Mouse (Mus musculus): ENCODE data around the gene Cdh11. TPM values are rescaled to one million over a fixed set of nuclear protein-coding genes. Genes with fewer than 3 reads are reported as not detected.
"Not testable (repeated sequence)": the region's sequence is repeated elsewhere in the genome, so short reads cannot be mapped to it uniquely, and the experiment has no call there.

Gene Cdh11
- polyA plus RNA-seq, 2 experiments = 178 to 245 TPM

- H3K9ac ChIP-seq (ENCODE audit: low read depth, low read length, severe bottlenecking) = no peak overlapping the region
- no peaks in the 10 kb centered on the region for H3K9me3 ChIP-seq (ENCODE audit: control insufficient read depth, low read length)
- WGBS = 29% methylated on average over 1 of the region's 1 CpGs
- H3K27ac ChIP-seq (replicated peaks; ENCODE audit: low read depth, low read length) = no peak overlapping the region
- H3K4me2 ChIP-seq (replicated peaks; ENCODE audit: low read depth, low read length, severe bottlenecking) = no peak overlapping the region
- H3K4me3 ChIP-seq (replicated peaks; ENCODE audit: low read length) = no peak overlapping the region
- H3K4me1 ChIP-seq (ENCODE audit: control insufficient read depth, insufficient read depth, low read length) = peaks cover 17% of the 10 kb centered on the region; the same call in 1 of the 2 replicates
- ATAC-seq (ENCODE audit: low FRiP score, low read depth) (no peak), DNase-seq (ENCODE audit: low spot score) (no peak)
- no peaks in the 10 kb centered on the region for H3K27me3 ChIP-seq (ENCODE audit: control insufficient read depth, insufficient read depth, low read length)
- no peak for TF ChIP-seq POLR2A (IDR thresholded peaks at IDR 0.05; ENCODE audit: borderline replicate concordance, extremely low read depth, insufficient read depth, insufficient read length)
- peaks cover 14% of the 10 kb centered on the region; the same call in 1 of the 2 replicates for H3K36me3 ChIP-seq (ENCODE audit: control insufficient read depth, insufficient read depth, low read length)
Observed at GRCm38 (mm10) chr8:102693465-102693864, 92.0 kb downstream of the Cdh11 start.

GRCm38 (mm10) chr8:102685491-102685890 is 100.0 kb downstream of the Cdh11 start:
- not testable (repeated sequence) for H3K36me3 ChIP-seq (ENCODE audit: control insufficient read depth, insufficient read depth, low read length); H3K4me2 ChIP-seq (replicated peaks; ENCODE audit: low read depth, low read length, severe bottlenecking); H3K9me3 ChIP-seq (ENCODE audit: control insufficient read depth, low read length); ATAC-seq (ENCODE audit: low FRiP score, low read depth); H3K4me1 ChIP-seq (ENCODE audit: control insufficient read depth, insufficient read depth, low read length); H3K4me3 ChIP-seq (replicated peaks; ENCODE audit: low read length); H3K9ac ChIP-seq (ENCODE audit: low read depth, low read length, severe bottlenecking); H3K27me3 ChIP-seq (ENCODE audit: control insufficient read depth, insufficient read depth, low read length); H3K27ac ChIP-seq (replicated peaks; ENCODE audit: low read depth, low read length); DNase-seq (ENCODE audit: low spot score)
- 79% methylated on average over 7 of the region's 7 CpGs for WGBS

- Histone ChIP-seq H3K36me3 (ENCODE audit: control insufficient read depth, insufficient read depth, low read length) (peaks cover 9% of the 10 kb centered on the region), H3K27ac (replicated peaks; ENCODE audit: low read depth, low read length) (no peak overlapping the region), H3K27me3 (ENCODE audit: control insufficient read depth, insufficient read depth, low read length) (no peaks in the 10 kb centered on the region), H3K4me2 (replicated peaks; ENCODE audit: low read depth, low read length, severe bottlenecking) (no peak overlapping the region), H3K9ac (ENCODE audit: low read depth, low read length, severe bottlenecking) (no peak overlapping the region), H3K4me3 (replicated peaks; ENCODE audit: low read length) (no peak overlapping the region), H3K4me1 (ENCODE audit: control insufficient read depth, insufficient read depth, low read length) (no peaks in the 10 kb centered on the region), H3K9me3 (ENCODE audit: control insufficient read depth, low read length) (no peaks in the 10 kb centered on the region)
- DNase-seq (ENCODE audit: low spot score) (no peak), ATAC-seq (ENCODE audit: low FRiP score, low read depth) (no peak)
- no peak for TF ChIP-seq POLR2A (IDR thresholded peaks at IDR 0.05; ENCODE audit: borderline replicate concordance, extremely low read depth, insufficient read depth, insufficient read length)
- whole genome bisulfite sequencing = 62% methylated on average over 11 of the region's 11 CpGs
Observed at GRCm38 (mm10) chr8:102685023-102685422, 100.4 kb downstream of the Cdh11 start.

GRCm38 (mm10) chr8:102677148-102677547 is 108.3 kb downstream of the Cdh11 start:
- Histone ChIP-seq H3K36me3 (ENCODE audit: control insufficient read depth, insufficient read depth, low read length) (peaks cover 54% of the 10 kb centered on the region), H3K9ac (ENCODE audit: low read depth, low read length, severe bottlenecking) (no peak overlapping the region), H3K4me2 (replicated peaks; ENCODE audit: low read depth, low read length, severe bottlenecking) (no peak overlapping the region), H3K4me3 (replicated peaks; ENCODE audit: low read length) (no peak overlapping the region), H3K27me3 (ENCODE audit: control insufficient read depth, insufficient read depth, low read length) (no peaks in the 10 kb centered on the region), H3K9me3 (ENCODE audit: control insufficient read depth, low read length) (no peaks in the 10 kb centered on the region), H3K4me1 (ENCODE audit: control insufficient read depth, insufficient read depth, low read length) (no peaks in the 10 kb centered on the region), H3K27ac (replicated peaks; ENCODE audit: low read depth, low read length) (no peak overlapping the region)
- no peak for DNase-seq (ENCODE audit: low spot score)
- 84% methylated on average over 3 of the region's 3 CpGs for WGBS
- no peak for ATAC-seq (ENCODE audit: low FRiP score, low read depth)
- no peak for TF ChIP-seq POLR2A (IDR thresholded peaks at IDR 0.05; ENCODE audit: borderline replicate concordance, extremely low read depth, insufficient read depth, insufficient read length)

- H3K27ac ChIP-seq (replicated peaks; ENCODE audit: low read depth, low read length); H3K4me1 ChIP-seq (ENCODE audit: control insufficient read depth, insufficient read depth, low read length); H3K27me3 ChIP-seq (ENCODE audit: control insufficient read depth, insufficient read depth, low read length); H3K4me2 ChIP-seq (replicated peaks; ENCODE audit: low read depth, low read length, severe bottlenecking); H3K9ac ChIP-seq (ENCODE audit: low read depth, low read length, severe bottlenecking); DNase-seq (ENCODE audit: low spot score); ATAC-seq (ENCODE audit: low FRiP score, low read depth); H3K4me3 ChIP-seq (replicated peaks; ENCODE audit: low read length); H3K9me3 ChIP-seq (ENCODE audit: control insufficient read depth, low read length): not testable (repeated sequence)
- 73% methylated on average over 5 of the region's 5 CpGs for WGBS
- H3K36me3 ChIP-seq (ENCODE audit: control insufficient read depth, insufficient read depth, low read length) = peaks cover 69% of the 10 kb centered on the region
Observed at GRCm38 (mm10) chr8:102664561-102664960, 120.9 kb downstream of the Cdh11 start.

GRCm38 (mm10) chr8:102656529-102656928 is 128.9 kb downstream of the Cdh11 start:
- H3K9me3 ChIP-seq (ENCODE audit: control insufficient read depth, low read length) = no peaks in the 10 kb centered on the region
- no peak overlapping the region for H3K4me3 ChIP-seq (replicated peaks; ENCODE audit: low read length)
- H3K9ac ChIP-seq (ENCODE audit: low read depth, low read length, severe bottlenecking) = no peak overlapping the region
- H3K27ac ChIP-seq (replicated peaks; ENCODE audit: low read depth, low read length) = no peak overlapping the region
- no peak for ATAC-seq (ENCODE audit: low FRiP score, low read depth)
- DNase-seq (ENCODE audit: low spot score) = no peak
- WGBS = 88% methylated on average over 2 of the region's 2 CpGs
- H3K36me3 ChIP-seq (ENCODE audit: control insufficient read depth, insufficient read depth, low read length) = peaks cover 65% of the 10 kb centered on the region
- no peak overlapping the region for H3K4me2 ChIP-seq (replicated peaks; ENCODE audit: low read depth, low read length, severe bottlenecking)
- no peak for TF ChIP-seq POLR2A (IDR thresholded peaks at IDR 0.05; ENCODE audit: borderline replicate concordance, extremely low read depth, insufficient read depth, insufficient read length)
- no peaks in the 10 kb centered on the region for H3K27me3 ChIP-seq (ENCODE audit: control insufficient read depth, insufficient read depth, low read length)
- no peaks in the 10 kb centered on the region for H3K4me1 ChIP-seq (ENCODE audit: control insufficient read depth, insufficient read depth, low read length)

All from limb, embryonic 14.5 days (tissue).